Mouse (Mus musculus) cerebellum, adult 18-20 months (tissue): ENCODE results near the gene Ly86.

Source experiments
- DNase-seq, 2 experiments: peaks; one replicate each; pipeline ENCODE4 v3.0.0; 2021

Ly86 gene

DNA sequence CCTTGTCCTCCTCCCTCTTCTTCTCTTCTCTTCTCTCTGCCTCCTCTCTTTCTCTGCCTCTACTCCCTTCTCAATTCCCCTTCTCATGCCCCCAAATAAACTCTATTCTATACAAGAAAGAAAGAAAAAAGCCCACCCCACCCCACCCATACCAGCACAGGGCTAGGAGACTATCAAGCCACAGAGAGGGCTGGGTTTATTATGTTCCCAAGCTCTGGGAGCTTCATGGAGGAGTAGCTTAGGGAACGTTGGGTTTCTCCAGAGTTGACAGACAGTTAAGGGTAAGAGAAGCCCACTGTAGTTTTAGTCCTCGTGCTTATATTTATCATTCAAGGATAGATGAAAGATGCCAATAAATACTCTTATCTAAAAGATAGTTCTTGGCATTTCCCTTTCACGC lies 88.7 kb downstream of the Ly86 start:
- DNase-seq, result no peak

DNA sequence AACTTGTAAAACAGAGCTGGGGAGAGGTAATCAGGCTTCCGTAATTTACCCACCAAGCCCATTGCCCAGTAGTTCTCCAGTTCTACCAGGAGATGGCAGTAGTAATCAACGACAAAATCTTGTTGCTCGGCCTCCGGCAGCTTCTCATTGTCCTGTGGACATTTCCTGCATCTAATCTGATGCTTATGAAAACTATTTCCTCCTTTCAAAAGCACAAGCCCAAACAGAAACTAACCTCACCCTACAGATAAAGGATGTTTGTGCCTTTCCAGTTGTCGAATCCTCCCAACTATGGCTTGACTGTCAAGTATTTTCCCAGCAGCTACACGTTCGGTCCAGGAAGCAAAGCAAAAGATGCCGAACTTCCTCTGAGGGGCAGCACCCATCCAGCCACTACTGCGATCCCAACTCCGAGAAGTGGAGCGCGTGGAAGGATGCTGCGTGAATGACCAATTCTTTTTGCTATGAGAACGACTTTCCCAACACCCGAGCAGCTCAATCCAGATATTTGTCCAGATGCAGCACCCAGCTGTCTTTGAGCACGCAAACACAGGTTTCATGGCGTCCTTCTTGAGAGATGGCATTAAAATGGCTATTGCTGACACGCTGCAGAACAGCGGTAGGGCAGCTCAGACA lies 89.2 kb downstream of the Ly86 start:
- DNase-seq, result peak; percentile 40 to 46

DNA sequence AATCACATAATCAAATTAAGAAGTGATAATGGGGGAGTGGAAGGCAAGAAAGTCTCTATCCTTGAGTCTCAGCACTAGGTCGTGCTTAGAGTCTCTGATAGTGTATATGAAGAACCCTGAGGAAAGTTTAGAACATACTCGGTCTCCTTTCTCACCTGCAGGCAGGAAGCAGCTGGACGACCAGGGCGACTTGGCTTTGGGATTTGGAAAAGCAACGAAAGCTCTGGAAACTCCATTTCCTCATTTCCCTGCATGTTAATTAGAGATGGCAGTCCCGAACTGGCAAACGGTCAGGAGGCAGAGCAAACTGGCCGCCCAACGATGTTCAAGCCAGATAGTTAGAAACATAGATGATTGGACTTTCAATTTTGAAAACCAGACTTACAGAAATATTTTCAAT lies 89.8 kb downstream of the Ly86 start:
- DNase-seq, result no peak

DNA sequence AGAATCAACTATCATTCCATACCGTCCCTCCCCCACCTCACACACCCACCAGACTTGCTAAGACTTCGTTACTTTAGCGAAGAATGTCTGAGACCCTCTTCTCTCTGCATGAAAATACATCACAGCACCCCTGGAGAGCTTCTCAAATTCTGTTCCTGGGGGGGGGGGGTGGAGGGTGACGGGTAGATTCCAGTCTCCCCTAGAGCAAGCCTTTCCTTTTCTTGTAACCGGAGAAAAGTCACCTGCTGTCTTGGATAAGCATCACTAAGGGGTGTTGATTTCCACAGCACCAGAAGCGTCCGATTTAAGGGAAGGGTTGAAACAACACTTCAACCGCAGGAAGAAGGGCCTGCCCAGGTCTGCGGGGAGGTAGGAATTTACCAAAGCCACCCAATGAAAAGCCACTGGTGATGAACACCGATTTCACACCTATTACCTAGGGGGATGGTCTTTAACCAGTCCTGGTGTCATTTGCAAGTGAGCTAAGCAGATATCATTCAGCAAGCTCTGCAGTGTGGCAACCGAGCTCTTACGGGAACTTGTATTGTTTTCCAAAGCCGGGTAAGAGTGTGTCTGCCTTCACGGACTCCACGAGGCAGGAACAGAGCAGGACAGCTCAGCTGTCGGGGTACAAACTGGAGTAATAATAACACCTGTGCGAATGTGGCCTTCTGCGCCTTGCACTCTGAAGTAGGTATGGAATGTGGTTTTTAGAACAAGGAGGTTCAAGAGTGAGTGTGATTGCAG lies 91.4 kb downstream of the Ly86 start:
- DNase-seq, result no peak

DNA sequence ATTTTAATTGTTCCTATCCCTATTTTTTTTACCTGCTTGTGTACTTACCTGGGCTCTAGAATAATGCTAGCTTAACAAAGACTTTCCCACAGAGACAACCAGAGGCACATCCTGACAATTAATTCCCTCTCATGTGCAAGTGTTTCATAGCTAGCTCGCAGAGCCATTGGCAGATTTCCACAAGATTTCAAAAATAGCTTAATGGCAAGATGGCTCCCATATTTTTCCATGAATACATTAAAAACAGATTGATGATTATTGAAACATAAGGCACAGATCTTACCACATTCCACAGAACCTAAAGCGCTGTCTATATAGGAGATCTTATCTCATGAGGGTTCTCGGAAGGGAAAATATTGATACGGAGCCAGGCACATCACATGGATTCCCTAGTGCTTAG lies 93.8 kb downstream of the Ly86 start:
- DNase-seq, result no peak

DNA sequence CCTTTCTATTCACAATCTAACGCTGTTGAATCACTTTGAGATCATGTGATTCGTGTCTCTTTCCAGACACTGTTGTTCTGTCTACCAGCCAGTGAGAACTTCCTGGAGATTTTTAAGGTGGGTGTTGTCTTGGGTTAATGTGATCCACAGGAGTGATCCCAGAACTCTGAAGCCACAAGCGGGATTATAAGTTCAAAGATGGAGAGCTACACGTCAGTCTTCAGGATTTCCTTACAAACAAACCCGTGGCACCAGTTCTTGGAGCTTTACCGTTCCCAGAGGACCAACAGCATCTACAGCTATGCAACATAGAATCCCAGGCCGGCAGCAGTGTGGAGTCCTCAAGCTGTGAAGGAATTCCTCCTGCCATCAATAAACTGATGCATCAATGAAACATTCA lies 94.5 kb downstream of the Ly86 start:
- no peak for DNase-seq

DNA sequence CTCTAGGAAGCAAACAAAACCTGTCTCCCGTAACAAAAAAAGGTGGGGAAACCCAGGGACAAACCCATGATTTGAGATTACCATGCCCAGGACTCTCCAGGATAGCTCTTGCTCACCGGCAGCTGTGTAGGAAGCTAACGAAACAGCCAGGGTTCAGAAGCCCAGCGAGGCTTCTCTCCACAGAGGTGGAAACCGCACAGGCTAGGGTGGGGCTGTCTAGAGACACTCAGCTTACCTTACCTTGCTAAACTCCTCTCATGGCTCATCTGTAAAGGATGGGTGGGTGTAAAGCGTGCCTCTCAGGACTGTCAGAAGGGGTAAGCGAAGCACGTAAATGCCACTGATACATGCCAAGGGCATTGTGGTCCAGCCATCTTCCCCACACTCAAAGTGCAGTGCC lies 94.9 kb downstream of the Ly86 start:
- DNase-seq, result no peak

DNA sequence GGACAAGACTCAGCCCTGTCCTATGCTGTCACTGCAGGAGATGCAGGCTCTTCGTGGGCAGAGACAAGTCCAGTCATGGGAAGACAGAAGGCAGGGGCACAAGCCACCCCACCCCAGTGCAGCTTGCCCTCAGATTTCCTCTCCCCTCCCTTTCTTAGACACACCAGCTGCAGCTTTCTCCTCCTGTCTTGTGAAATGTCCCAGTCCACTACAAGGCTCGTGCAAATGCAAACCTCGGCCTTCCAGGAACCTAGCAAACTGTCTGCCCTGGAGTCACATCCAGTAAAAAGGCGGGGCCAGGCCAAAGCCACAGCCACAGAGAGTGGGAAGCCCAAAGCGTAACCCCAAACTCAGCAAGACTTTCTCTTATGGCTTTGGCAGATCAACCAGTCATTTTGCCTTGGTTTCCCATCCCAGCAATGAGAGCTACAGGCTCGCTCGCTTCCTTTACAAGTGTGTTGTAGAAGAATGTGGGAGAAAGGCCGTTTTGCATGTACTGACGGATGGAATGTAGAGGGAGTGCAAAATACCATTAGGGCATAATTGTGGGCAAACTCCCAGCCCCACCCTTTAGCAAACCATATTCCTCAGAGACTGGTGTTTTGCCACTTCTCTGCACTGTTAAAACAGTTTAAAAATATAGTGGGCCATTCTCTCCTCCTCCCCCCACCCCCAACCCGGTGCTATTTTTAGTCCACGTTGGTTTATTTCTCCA lies 95.7 kb downstream of the Ly86 start:
- no peak for DNase-seq

DNA sequence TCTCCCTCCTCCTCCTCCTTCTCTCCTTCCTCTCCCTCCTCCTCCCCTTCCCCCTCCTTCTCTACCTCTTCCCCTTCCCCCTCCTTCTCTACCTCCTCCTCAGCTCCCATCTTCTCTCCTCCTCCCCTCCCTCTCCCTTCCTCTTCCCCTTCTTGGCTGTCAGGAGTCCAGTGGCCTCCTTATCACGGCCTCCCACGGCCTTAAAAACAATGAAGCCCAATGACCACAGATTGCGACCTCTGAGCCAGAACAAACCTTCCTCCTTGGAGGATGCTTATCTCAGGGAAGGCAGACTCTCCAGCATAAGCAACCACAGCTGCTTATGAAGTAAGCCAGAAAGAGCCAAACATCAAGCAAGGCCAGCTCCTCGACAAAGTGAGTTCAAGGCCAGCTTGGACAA lies 97.0 kb downstream of the Ly86 start:
- no peak for DNase-seq

DNA sequence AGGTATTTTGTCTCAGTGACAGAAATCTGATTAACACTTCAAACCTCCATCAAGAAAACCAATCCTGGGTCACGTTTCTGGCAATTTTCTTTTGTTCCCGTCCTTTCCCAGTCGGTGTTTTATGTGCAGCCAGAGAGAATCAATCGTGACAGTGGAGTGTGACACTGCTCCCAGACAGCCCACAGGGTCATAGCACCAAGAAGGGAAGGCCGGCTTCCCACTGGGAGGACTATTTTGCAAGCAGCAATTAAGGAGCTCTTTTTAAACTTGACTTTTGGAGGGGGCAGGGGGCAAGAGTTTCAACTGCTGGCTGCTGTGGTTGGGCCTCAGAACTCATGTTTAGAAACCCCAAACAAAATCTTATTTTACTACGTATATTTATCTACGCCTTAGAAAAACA lies 97.5 kb downstream of the Ly86 start:
- DNase-seq, result no peak

DNA sequence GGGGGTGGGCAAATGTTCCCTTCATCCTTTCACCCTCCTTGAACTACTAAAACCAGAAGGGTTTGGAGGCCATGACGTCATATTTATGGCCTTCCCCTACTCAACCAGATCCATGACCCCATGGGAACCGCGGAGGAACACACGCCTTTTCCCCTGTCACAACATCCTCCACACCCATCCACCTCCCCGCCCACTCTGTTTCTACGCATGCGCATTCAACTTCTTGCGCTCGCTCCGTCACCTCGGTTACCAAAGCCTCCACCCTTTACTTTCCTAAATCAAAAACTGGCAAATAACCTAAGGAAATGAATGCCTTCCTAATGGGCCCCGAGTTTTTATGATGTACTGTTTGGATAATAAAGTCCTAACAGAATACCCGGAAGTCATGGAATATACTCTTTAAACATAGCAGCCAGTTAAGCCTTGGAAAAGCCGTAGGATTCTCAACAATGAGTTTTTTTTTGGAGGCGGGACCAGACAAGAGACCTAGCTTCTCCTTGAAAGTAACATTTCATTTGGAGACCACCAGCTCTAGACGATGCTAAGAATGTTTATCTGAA lies 101.8 kb downstream of the Ly86 start:
- DNase-seq, result no peak

DNA sequence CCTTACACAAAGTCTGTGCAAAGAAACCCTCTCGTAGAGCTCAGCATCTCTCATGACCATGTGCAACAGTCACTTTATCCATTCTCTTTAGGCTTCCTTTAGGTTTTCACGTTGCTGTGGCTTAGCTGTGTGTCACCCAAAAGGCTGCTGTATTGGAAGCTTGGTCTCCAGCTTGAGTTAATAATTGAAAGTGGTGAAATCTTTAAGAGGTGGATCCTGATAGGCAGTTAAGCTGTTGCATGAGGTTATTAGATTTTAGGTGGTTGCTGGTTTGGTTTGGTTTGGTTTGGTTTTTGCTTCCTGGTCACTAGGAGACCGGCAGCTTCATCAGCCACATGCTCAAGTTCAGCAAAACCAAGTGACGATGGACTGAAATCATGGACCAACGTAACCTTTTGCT lies 106.0 kb downstream of the Ly86 start:
- DNase-seq, result no peak

DNA sequence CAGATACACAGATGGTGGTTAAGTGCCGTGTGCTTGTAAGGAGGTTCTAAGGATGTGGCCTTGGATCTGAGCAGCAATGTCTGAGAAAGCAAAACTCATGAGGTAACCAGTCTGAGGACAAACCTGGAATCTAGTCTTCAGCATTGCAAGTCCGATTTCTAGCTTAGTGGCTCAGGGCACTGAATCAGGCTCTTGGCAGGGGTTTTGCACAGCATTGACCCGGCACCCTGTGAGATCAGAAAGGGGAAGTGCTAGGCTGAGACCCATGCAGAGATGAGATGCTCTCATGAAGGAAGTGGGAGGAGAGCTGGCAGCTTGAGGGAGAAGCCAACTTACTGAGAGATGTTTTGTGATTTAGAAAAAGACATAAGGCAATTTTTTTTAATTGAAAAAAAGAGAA lies 106.5 kb downstream of the Ly86 start:
- no peak for DNase-seq

DNA sequence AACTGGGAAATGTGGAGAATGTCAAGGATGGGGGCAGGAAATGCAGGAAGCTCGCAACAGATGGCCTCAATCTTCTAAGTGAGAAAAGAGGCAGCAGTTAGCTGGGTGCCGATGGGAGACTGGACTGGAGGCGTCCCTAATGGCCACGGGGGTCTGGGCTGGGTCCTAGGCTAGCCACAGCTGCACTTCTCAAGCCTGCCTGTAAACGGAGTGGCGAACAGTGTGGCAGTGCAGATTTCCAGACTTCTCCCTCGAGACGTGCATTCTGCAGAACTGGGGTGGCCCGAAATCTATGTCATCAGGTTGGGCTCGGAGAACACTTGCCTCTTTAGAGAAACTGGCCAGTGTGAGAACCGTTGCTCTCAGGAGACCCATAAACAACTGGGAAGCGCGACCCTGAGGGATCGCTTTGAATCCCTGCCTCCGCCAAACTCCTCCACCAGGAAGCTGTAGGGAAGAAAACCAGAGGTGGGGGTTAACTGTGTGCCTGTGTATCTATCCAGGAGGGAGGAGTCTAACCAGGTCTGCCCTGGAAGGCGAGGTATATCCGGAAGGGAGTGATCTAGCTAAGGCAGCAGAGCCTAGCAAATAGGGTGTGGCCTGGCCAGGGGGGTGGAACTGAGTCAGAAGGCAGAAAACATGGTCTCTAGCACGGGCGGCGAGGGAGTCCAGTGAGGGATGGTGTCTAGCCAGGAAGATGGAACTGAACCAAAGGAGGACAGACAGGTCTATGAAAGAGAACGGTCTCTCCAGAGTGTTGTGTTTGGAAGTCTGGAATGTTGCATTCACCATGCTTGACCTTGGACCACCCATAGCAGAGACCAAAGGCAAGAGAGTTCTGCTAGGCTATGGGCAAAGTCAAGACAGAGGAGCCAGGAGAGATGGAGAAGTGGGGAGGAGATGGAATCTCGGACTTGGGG lies 107.3 kb downstream of the Ly86 start:
- DNase-seq, result peak in 1 of 2 experiments; percentile 10

DNA sequence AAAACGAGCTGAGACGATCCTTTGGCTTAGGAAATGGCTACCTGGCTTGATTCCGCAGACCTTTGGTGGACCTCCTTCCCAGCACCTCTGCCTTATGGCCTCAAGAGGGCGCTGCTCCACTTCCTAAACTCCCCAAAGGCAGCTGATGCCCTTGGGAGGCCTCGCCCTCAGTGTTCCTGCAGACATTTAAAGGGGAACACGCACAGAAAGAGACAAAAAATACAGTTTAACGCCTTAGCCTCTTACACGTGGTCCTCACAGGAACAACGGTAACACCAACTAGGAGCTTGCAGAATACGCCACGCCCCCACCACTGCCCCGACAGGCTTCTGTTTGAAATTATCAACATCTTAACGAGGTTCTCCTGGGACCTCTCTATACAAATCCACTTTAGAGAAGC lies 108.2 kb downstream of the Ly86 start:
- DNase-seq, result peak; percentile 34 to 51

DNA sequence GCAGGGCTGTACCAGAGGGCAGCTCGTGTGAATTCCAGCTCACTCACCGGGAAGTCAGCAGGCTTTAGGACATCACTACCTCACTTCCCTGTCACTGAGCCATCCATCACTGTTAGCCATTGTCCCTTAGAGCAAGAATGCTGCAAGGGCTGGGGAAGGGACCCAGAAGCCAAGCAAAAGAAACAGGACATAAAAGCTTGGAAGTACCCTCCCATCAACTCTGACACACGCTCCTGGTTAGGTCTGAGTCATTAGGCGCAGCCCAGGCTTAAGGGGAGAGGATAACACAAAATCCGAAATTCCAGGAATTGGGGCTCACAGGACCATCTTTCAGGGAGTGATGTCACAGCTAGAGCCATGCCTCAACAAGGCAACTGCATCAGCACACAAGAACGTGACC lies 109.3 kb downstream of the Ly86 start:
- DNase-seq, result no peak

DNA sequence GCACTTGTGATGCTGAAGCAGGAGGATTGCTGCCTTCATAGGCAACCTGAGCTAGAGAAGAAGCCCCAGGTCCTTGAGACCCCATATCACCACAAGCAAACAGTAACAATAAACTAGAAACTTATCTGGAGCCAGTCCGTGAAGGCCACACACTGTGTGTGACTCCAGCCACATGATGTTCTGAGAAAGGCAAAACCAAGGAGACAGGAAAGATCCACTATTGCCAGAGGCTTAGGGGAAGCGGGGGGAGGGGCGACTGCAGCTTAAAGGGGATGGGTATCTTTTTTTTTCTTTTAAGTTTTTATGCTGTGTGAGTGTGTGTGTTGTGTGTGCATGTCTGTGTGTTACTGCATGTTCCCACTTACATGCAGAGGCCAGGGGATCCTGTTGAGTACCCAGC lies 110.6 kb downstream of the Ly86 start:
- no peak for DNase-seq

DNA sequence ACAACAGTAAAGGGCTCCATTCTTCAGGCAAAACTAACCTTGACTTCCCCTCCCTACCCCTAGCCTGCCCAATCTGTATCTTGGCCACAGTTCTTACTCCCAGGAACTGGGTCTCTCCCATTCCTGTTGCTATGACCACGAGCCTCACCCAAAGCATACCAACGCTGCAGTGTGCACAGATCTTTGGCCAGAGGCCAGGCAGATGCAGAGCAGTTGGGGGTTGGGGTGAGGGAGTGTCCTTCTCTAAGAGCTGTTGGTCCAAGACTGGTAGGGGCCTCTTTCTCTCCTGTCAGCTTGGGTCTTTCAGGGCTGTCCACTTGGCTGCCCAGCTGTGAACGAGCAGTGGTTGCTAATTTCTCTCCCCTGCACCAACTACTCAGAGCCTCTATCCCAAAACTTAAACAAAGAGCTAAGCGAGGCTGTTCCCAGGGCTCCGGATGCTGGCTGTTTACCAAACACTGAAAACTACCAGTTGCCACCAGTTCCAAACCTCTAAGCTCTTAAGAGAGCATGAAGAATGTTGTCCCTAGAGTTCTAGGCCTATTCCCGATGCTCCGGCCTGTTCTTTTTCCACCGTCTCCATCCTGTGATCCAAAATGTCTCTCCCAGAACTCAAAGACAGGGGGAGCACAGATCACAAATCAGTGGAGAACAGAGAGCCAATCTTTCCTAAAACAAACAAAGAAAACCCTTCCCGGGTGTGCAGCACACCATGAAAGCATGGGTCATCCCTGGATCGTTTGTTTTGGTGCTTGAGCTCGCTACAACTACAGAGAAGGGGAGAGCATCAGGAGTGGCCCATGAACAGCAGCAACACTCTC lies 112.2 kb downstream of the Ly86 start:
- DNase-seq, result peak; percentile 14 to 28

DNA sequence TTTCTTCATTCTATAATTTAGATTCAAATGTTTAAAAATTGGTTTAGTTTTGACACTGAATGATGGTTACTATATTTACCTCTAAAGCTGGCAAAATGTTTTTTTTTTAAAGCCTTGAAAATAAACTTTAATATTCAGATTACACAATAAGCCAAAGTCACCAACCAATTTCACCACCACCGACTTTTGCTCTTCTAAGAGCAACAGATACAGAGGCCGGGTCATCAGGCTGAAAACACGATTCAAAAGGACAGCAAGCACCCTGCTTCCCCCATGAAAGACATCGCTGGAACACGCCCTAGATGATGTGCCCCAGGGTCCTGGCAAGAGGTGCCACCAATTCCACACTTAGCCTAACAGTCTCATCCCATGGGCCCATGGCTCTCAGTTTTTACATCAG lies 113.5 kb downstream of the Ly86 start:
- no peak for DNase-seq

DNA sequence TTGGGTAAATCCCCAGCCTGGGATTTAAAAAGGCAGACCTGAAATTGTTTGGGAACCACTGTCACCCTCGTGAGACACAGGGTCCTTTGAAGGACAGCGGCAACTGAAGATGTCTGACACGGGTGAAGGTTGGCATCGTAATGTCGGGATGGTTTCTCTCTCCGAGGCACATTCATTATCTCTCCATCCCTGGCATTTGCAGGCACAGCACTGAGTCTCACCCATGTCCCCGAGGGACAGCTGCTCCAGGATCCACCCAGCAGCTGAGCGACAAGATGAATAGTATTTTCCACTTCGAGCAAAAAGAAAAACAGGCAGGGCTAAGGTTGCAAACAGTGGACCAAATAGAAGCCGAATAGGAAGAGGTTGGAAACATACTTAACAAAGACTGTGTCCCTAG lies 114.0 kb downstream of the Ly86 start:
- DNase-seq, result no peak

DNA sequence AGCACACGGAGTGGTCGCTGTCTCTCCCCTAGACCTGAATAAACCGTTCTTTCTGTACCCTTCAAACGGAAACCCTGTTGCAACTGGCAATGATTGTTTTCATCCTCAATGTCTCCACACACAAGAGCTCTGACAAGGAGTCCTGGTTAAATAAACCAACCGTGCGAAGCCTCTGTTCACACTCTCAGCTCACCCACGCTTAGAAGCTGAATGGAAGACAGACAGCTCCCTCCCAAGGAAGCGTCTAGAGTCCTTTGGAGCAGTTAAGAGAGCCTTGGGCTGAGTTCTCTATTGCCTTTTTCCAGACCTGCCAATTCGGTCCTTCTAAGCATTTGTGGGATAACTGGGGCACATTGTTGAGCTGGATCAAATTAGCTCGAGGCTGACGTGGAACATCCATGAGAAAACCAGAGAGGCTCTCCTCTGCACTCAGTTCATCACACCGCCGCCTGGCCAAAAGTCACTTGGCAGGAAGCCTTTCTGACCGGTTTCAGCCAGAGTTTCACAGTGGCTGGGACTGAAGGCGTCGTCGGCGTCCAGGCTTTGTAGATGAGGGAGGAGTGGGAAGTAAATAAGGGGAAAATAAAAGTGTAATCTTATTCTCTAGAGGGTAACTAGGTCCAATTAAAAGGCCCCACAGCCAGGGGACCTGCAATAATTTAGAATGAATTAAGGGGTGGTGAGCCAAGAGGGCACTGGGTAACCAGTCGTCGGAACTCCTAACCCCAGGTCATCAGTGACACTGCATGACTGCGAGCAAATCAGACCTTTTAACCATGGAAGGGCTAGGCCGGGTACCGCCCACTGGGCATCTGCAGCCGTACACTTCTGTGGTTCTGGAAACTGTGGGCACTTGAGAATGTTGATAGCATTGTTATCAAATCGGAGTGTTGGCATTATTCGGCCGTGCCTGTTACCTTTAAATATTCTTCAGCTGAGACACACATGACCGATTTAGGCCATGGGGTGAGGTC lies 115.2 kb downstream of the Ly86 start:
- peak in 1 of 2 experiments; percentile 20 for DNase-seq
